Mouse (Mus musculus) activated CD4-positive, CD25-positive, alpha-beta regulatory T cell, adult 4 months (primary cell): ENCODE data around the gene Unc50. TPM values are rescaled to one million over a fixed set of nuclear protein-coding genes. Genes with fewer than 3 reads are reported as not detected.

Experiments used
- ATAC-seq: one replicate; pipeline ENCODE4 v1.8.0; 2017
- polyA plus RNA-seq, 2 experiments: library from polyadenylated mRNA; unstranded; fragments of 100-300 nt; shearing (Covaris generic); gene quantifications; one replicate each; pipeline ENCODE4 v1.2.1; 2017

The Unc50 gene
- polyA plus RNA-seq, 2 experiments from 2014 or later: 50.7 to 63.2 TPM

GRCm38 (mm10) chr1:37448361-37449095 lies 18.6 kb downstream of the Unc50 start:
- no peak for ATAC-seq

DNA sequence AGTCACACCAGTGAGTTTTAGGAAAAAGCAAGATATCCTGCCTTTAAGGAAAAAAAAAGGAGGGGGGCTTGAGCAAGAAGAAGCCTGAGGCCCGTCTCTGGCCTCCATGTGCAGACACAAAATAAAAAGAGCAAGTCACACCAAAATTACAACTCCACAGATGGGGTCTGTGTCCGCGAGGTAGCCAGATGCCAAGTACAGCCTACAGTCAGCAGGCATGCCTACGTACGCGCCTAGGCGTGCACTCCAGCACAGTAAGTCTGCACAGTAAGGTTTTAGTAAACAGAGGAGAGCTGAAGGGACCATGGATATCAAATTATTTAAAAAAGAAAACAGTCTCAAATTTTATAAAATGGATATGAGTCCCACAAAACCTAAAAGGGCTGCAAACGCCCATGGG lies 21.3 kb downstream of the Unc50 start:
- no peak for ATAC-seq

DNA sequence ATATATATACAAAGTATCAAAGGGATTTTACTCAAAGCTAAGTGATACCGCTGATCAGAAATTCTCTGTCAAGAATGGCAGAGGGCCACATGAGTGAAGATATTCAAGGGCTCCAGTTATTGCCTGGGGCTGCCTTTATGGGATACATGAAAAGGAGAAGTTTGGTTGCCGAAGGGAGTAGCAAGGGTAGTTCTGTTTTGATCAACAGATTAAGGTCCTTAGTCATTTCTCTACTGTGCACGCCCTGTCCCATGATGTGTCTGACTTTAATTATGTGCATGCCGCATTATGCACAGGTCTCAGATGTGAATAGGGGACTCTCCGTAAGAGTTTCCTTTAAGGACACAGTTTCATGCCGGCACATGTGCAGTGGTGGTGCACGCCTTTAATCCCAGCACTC lies 27.6 kb downstream of the Unc50 start:
- no peak for ATAC-seq

GRCm38 (mm10) chr1:37464878-37465452 lies 35.0 kb downstream of the Unc50 start:
- ATAC-seq: no peak

GRCm38 (mm10) chr1:37466322-37466995 lies 36.5 kb downstream of the Unc50 start:
- no peak for ATAC-seq

DNA sequence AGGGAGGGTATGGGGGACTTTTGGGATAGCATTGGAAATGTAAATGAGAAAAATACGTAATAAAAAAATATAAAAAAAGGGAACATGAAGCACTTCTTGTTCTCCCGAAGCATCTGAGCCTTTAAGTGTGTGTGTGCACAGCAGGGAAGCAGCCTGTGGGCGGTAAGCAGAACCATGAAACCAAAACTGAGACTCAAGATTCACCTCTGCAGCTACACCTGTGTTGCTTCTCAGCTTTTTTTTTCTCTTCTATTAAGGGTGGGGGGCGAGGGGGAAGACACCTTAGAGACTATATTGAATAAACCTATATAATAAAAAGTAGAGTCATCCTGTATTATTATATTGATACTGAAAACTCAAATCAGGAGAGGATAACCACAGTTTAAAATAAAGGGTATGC lies 37.9 kb downstream of the Unc50 start:
- ATAC-seq: no peak

DNA sequence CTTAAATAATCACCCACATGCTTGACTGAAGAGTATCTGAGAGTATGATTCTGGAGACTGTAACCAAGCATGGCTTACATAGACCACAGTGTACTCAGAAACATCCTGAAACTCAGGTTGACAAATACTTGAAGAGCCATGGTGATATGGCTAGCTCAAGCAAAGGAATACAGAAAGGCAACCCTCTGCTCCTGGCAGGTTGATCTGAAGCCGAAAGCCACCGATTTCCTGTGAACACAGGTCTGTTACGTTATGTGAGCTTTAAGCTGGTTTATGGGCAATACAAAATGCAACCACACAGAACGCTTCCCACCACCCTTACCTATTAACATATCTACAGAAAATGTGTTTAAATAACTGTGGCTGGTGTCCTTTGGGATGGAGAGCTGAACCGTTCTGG lies 39.1 kb downstream of the Unc50 start:
- peak; percentile 29 for ATAC-seq

DNA sequence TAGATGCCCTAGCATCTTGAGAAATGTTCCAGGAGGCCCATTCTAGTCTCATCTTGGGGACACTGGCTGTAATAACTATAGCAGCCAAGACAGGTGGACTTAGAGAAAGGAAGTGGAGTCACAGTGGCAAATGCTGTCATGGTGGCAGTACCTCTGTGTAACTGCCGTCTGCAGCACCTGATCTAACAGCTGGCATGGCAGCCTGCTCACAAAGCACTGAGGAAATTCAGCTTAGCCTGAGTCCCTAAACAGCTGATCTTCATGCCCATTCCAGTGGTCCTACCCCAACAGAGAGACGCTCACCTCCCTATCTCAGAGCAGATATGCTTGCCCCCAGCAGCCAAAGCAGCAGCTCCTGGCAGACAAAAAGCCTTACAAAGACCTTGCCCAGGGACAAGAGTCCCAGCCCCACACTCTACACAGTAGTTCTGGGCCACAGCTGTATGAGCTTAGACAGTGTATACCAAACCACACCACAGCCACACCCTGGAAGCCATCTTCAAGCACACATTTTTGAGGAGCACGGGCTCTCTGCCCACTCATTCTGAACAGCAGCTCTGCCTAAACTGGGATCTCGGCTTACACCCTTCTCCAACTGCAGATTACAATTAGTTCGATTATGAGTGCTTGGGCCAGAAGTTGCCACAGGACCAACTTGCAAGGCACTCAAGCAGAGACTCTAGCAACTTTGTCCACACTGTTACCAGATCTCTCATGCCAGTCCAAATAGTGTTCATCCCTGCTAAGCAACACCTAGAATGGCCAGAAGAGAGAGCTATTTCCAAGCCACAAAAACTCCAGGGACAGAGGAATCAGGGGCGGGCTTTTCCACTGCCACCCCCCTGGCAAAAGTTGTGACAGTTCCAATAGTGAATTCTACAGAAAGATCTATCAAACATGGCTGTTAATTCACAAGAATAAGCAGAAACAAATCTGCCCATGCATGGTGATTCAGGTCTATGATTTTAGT lies 41.5 kb downstream of the Unc50 start:
- no peak for ATAC-seq

- peak; percentile 59 for ATAC-seq
Observed at GRCm38 (mm10) chr1:37473251-37473650, 43.3 kb downstream of the Unc50 start.

DNA sequence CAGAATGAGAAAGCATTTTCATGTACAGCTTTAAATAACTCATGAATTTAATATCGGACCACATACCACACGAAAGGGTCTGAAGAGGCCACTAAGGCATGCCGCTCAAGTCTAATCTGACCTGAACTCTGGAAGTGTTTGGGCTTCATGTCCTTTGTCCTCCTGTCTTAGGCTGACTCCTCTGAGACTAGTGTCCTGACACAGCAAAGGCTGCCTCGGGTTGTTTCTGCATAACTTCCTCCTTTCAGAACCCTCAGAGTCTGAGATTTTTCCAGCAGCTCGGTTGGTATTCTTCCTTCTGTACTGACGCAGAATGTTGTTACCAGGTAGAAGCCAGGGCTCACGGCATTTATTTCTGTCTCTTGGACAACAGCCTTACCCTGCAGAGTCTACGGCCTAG lies 44.1 kb downstream of the Unc50 start:
- ATAC-seq: no peak

DNA sequence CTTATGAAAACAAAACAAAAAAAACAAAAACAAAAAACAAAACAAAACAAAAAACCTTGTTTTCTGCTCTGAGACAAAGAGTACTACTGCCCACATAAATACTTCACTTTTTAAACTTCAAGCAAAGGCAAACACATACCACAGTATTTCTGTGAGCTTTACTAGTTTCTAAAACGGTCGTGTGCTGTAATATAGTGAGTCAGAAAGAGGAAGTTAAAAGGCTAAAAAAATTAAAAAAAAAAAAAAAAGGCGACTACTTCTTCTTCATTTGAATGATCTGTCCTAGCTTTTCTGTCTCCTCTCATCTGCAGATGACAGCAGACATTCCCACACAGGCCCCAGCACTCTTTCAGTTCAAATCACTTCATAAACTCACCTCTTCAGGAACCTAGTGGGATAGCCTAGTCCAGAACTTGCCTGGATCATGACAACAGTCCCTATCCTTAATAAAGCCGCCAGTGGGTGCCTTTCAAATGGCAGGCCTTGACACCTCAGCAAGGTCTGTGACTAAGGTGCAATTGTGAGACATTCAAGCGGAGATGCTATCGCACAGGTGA lies 44.8 kb downstream of the Unc50 start:
- ATAC-seq: no peak

DNA sequence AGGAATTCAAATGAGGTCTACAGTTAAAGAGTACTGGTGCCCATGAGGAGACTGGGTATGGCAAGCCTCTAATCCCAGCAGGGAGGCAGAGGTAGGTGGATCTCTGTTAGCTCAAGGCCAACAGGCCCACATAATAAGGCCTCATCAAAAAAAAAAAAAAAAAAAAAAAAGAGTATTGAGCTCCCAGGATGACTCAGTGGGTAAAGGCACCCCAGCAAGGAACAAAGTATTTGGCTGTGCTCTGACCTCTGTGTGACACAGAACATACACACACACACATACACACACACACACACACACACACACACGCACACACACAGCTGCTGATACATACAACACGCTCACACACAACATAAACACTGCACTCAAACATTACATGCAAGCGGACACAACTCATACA lies 45.4 kb downstream of the Unc50 start:
- ATAC-seq: no peak

DNA sequence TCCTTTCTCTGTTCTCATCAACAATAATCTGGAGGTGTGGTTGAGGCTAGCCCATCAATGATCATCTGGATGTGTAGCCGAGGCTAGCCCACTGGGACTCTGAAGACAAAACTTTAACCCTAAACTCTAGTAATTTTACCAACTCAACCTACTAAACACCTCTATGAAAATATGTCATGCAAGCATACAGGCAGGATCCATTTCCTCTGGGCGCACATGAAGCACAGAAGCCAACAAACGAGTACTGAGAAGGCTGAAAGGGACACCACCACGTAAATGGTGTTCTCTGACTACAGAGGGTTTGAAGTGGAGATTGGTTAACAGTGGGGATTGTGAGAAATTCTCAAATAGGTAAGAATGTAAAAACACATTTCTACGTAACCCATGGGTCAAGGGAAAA lies 47.3 kb downstream of the Unc50 start:
- peak; percentile 17 for ATAC-seq

DNA sequence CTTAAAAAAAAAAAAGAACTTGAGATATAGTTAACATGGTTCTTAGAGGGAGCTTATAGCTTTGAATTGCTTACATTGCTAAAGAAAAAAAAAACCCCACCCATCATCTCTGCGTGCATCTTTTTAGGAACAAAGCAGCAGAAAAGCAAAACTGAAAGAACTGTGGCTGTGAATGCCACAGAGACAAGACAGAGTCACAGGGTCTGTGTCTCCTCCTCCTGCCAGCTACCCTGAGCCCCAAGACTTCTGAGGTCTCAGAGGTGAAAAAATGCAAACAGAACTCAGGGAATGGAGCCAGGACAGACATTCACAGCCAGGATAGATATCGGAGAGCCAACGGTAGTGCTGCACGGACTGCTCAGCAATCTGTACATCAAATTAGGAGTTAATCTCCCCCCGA lies 48.0 kb downstream of the Unc50 start:
- peak; percentile 64 for ATAC-seq

DNA sequence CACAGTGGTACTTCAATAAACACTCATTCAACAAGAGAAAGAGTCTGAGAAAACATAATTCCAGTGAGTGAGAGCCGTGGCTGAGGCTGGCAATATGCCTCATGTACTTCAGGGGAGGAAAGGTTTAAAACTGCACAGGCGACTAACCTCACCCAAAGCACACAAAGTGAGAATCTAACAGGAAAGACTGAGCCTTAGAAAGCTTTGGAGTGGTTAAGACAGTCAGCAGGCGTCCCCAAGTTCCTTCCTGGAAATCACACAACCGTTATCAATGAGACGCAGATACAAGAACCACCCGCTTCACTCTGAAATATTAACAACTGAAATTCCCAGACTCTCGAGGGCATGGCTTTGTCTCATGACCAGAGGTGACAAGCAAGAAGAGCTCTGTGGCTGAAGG lies 48.5 kb downstream of the Unc50 start:
- no peak for ATAC-seq

- peak; percentile 54 for ATAC-seq
Observed at GRCm38 (mm10) chr1:37479074-37479473, 49.1 kb downstream of the Unc50 start.

- ATAC-seq: no peak
Observed at GRCm38 (mm10) chr1:37479759-37480158, 49.8 kb downstream of the Unc50 start.

DNA sequence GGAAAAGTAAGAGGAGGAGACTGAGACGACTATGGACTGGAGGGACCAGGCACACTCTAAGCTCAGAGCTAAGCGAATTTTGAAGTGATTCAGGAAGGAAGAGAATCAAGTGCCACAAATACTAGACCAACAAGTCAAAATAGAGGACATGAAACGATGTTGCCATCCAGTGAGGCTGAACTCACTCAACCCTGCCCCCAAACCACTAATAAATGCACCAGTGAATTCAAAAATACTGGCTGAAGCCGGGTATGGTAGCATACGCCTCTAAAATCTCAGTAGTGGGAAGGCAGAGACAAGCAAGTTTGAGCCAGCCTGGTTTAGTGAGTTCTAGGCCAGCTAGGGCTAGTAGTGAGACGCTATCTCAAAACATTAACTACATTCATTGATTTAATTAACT lies 50.8 kb downstream of the Unc50 start:
- ATAC-seq: no peak

DNA sequence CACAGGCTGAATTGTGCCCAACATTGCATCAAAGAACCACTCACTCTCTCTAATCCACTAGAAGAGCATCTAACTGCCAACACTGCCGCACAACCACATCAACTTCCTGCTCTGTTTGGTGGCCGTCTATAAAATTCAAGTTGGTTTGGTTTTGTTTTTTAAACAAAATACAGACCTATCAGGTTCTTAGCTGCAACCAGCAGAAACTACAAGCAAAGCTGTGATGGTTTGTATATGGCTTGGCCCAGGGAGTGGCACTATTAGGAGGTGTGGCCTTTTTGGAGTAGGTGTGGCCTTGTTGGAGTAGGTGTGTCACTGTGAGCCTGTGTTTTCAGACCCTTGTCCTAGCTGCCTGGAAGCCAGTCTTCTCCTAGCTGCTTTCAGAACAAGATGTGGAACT lies 51.4 kb downstream of the Unc50 start:
- ATAC-seq: no peak

- ATAC-seq: no peak
Observed at GRCm38 (mm10) chr1:37484612-37485011, 54.7 kb downstream of the Unc50 start.

GRCm38 (mm10) chr1:37486439-37486838 lies 56.5 kb downstream of the Unc50 start:
- ATAC-seq: no peak

DNA sequence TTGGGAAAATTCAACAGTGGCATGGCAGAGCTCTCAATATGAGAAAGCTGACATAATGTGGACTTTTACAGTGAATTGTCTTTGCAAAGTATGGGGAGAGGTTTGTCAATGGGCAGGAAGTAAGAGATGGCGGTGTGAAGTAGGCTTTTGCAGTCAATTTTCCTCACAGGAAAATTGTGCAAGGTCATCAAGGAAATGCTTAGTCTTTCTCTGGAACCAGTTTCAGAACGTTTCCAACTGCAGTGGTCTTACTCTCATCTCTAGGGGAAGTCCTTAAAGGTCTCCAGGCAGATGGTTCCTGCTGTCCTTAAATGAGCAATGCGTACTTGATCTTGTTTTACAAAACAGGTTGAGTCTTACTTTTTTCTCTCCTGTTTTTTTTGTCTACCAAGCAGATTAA lies 57.1 kb downstream of the Unc50 start:
- no peak for ATAC-seq

GRCm38 (mm10) chr1:37488531-37488930 lies 58.6 kb downstream of the Unc50 start:
- no peak for ATAC-seq
